Mouse (Mus musculus) intestine, postnatal 0 days (tissue): Measurements from ENCODE around the gene Ajm1. TPM values are rescaled to one million over a fixed set of nuclear protein-coding genes. Genes with fewer than 3 reads are reported as not detected.

Experiments
- ATAC-seq: fragments of 200-750 bp; cut with Nextera tagmentation; 2 replicates; pipeline ENCODE4 v1.8.0; 2017; ENCODE audit warnings: mild to moderate bottlenecking, moderate TSS enrichment, moderate library complexity
- H3K27ac ChIP-seq: fragments of 300-500 bp; sonication (generic); 2 replicates; pipeline ENCODE4 v1.5.1; 2014; ENCODE audit warnings: mild to moderate bottlenecking, low read depth, low read length, moderate library complexity
- H3K27me3 ChIP-seq: fragments of 300-500 bp; sonication (generic); replicated peaks from 2 replicates; pipeline ENCODE4 v1.6.1; 2014; ENCODE audit warnings: low read length, mixed read lengths; ENCODE audit not compliant: control insufficient read depth, insufficient read depth
- H3K36me3 ChIP-seq: fragments of 300-500 bp; sonication (generic); 2 replicates; pipeline ENCODE4 v1.6.1; 2014; ENCODE audit warnings: mild to moderate bottlenecking, moderate library complexity; ENCODE audit not compliant: control insufficient read depth, insufficient read depth
- H3K4me1 ChIP-seq: fragments of 300-500 bp; sonication (generic); replicated peaks from 2 replicates; pipeline ENCODE4 v1.6.1; 2014; ENCODE audit warnings: antibody characterized with exemption, low read length, mixed read lengths; ENCODE audit not compliant: control insufficient read depth, insufficient read depth
- H3K4me2 ChIP-seq: fragments of 300-500 bp; sonication (generic); replicated peaks from 2 replicates; pipeline ENCODE4 v1.6.1; 2014; ENCODE audit warnings: low read depth, mild to moderate bottlenecking, moderate library complexity
- H3K4me3 ChIP-seq: fragments of 300-500 bp; sonication (generic); 2 replicates; pipeline ENCODE4 v1.5.1; 2014; ENCODE audit warnings: low read depth, low read length
- H3K9ac ChIP-seq: fragments of 300-500 bp; sonication (generic); 2 replicates; pipeline ENCODE4 v1.6.1; 2014; ENCODE audit warnings: mild to moderate bottlenecking, low read depth, low read length
- H3K9me3 ChIP-seq: fragments of 300-500 bp; sonication (generic); 2 replicates; pipeline ENCODE4 v1.6.1; 2016; ENCODE audit warnings: mixed run types; ENCODE audit not compliant: control insufficient read depth
- CTCF ChIP-seq: sonication (generic); IDR thresholded peaks from 2 replicates; pipeline ENCODE4 v1.5.1; 2016; ENCODE audit warnings: low read depth, mild to moderate bottlenecking, control low read depth, antibody characterized with exemption, moderate library complexity
- WGBS: fragments of 180-500 bp; shearing (Covaris S2); extraction: QIAGEN DNeasy Blood & Tissue Kit; methylation state at CpG from one replicate; pipeline ENCODE4 v1.1.7; 2014; 5-methylcytosine and 5-hydroxymethylcytosine counted together
- polyA plus RNA-seq: library from polyadenylated mRNA; unstranded; fragments of >200 nt; fragmentation: Nextera tagmentation; extraction: Ambion mirVana; gene quantifications from 2 replicates; pipeline ENCODE4 v1.2.1, GENCODE M21; 2015

The Ajm1 gene
- polyA plus RNA-seq, 1 experiment from 2014 or later, result 0.78 TPM

- TF ChIP-seq CTCF, result 0 out of 2 replicates have a peak, but pooled peaks have one; percentile 4
- ATAC-seq, result peak; percentile 44
- H3K4me1 ChIP-seq, result peaks cover 18% of the 10 kb centered on the region; the same call in 1 of the 2 replicates
- 35% methylated on average over 2 of the region's 2 CpGs for WGBS
- no peak overlapping the region for H3K9ac ChIP-seq
- peaks cover 18% of the 10 kb centered on the region for H3K27me3 ChIP-seq
- H3K36me3 ChIP-seq, result peaks cover 18% of the 10 kb centered on the region
- peak overlapping the region; percentile 91 for H3K27ac ChIP-seq
- H3K9me3 ChIP-seq, result no peaks in the 10 kb centered on the region
- peak overlapping the region; percentile 50; the same call in 1 of the 2 replicates for H3K4me3 ChIP-seq
- H3K4me2 ChIP-seq, result peak overlapping the region; percentile 89
Observed at GRCm38 (mm10) chr2:25573068-25573467, 8.5 kb downstream of the Ajm1 start.

- peak overlapping the region; percentile 64 for H3K4me2 ChIP-seq
- TF ChIP-seq CTCF, result no peak
- no peaks in the 10 kb centered on the region for H3K9me3 ChIP-seq
- H3K4me1 ChIP-seq, result peaks cover 9% of the 10 kb centered on the region; the same call in 1 of the 2 replicates
- peaks cover 32% of the 10 kb centered on the region for H3K36me3 ChIP-seq
- H3K27me3 ChIP-seq, result 0 out of 2 replicates have a peak, but pooled peaks cover under 1% of the 10 kb centered on the region
- peak overlapping the region; percentile 51 for H3K9ac ChIP-seq
- peak; percentile 53 for ATAC-seq
- H3K27ac ChIP-seq, result peak overlapping the region; percentile 91
- peak overlapping the region; percentile 46 for H3K4me3 ChIP-seq
- 49% methylated on average over 4 of the region's 4 CpGs for WGBS
Observed at GRCm38 (mm10) chr2:25571221-25571620, 10.3 kb downstream of the Ajm1 start.

DNA sequence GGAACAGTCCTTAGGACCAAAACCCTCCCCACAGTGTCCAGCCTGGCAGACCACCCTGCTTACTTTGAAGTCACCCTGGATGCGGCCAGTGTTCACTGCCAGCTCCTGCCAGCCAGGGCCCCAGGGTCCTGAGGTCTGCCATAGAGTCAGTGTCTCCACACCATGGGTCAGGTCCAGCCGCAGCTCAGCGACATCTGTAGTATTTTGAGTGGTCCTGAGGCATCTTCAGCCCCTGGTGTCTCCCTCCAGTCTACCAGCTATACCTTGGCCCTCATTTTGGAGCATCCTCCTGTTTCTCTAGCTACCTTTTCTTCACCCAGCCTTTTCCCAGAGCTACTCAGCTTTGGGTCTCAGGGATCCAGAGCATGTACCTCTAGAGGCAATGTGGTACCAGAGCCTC is 12.2 kb downstream of the Ajm1 start:
- WGBS, result 70% methylated on average over 3 of the region's 3 CpGs
- H3K27me3 ChIP-seq, result no peaks in the 10 kb centered on the region
- H3K4me3 ChIP-seq, result peak overlapping the region; percentile 46
- peak overlapping the region; percentile 64 for H3K4me2 ChIP-seq
- peak overlapping the region; percentile 51; the same call in 1 of the 2 replicates for H3K9ac ChIP-seq
- H3K9me3 ChIP-seq, result no peaks in the 10 kb centered on the region
- TF ChIP-seq CTCF, result no peak
- peak overlapping the region; percentile 91 for H3K27ac ChIP-seq
- H3K36me3 ChIP-seq, result peaks cover 51% of the 10 kb centered on the region
- ATAC-seq, result no peak
- H3K4me1 ChIP-seq, result 0 out of 2 replicates have a peak, but pooled peaks cover 3% of the 10 kb centered on the region

GRCm38 (mm10) chr2:25568473-25569019 is 13.0 kb downstream of the Ajm1 start:
- H3K4me3 ChIP-seq, result peak overlapping the region; percentile 46
- peak overlapping the region; percentile 64 for H3K4me2 ChIP-seq
- TF ChIP-seq CTCF, result no peak
- peaks cover 59% of the 10 kb centered on the region for H3K36me3 ChIP-seq
- 0 out of 2 replicates have a peak, but pooled peaks cover 3% of the 10 kb centered on the region for H3K4me1 ChIP-seq
- 0 out of 2 replicates have a peak overlapping the region, but pooled peaks have one; percentile 51 for H3K9ac ChIP-seq
- peak overlapping the region; percentile 91 for H3K27ac ChIP-seq
- no peaks in the 10 kb centered on the region for H3K9me3 ChIP-seq
- WGBS, result 28% methylated on average over 6 of the region's 6 CpGs
- peak; percentile 23 for ATAC-seq
- H3K27me3 ChIP-seq, result no peaks in the 10 kb centered on the region

DNA sequence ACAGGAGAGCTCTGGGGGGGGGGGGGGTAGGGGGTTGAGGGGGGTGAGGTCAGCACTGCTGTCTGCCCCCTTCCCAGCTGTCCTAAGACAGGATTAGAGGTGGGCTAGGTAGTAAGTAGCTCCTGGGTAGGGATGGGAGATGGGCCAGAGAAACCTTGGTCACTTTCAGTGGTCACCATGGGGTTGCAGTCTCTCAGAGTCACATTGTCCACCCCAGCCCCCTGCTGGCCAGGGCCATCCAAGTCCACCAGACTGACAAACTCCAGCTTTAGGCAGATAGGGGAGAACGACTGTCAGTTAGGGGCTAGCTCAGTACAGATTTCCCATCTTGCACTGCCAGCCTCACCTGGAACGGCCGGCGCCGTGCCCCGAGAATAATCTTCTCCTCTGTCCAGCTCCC is 15.0 kb downstream of the Ajm1 start:
- Histone ChIP-seq H3K4me2 (peak overlapping the region; percentile 64), H3K9me3 (no peaks in the 10 kb centered on the region), H3K36me3 (peaks cover 79% of the 10 kb centered on the region), H3K4me3 (peak overlapping the region; percentile 46; the same call in 1 of the 2 replicates), H3K27ac (peak overlapping the region; percentile 64; the same call in 1 of the 2 replicates), H3K27me3 (no peaks in the 10 kb centered on the region), H3K4me1 (no peaks in the 10 kb centered on the region), H3K9ac (peak overlapping the region; percentile 4; the same call in 1 of the 2 replicates)
- peak; percentile 58 for TF ChIP-seq CTCF
- 57% methylated on average over 6 of the region's 6 CpGs for WGBS
- no peak for ATAC-seq

DNA sequence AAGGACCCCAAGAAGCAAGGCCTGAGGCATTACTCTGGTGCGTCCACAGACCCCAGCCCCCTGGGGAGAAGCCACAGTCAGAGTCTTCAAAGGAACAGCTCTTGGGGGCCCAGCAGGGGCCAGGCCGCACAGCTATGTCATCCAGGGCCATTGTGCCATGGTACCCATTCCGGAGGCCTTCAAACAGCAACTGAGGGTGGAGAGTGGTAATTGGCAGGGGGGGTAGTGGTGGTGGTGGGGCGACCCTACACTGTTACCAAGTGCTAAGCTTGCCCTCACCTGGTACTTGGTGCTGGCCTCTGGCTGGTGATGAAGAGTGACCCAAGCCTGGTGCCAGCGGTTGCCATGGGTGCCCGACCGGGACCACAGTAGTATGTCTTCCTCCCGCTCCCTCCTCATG is 15.8 kb downstream of the Ajm1 start:
- H3K27ac ChIP-seq, result peak overlapping the region; percentile 50; the same call in 1 of the 2 replicates
- no peaks in the 10 kb centered on the region for H3K27me3 ChIP-seq
- H3K9me3 ChIP-seq, result no peaks in the 10 kb centered on the region
- no peaks in the 10 kb centered on the region for H3K4me1 ChIP-seq
- TF ChIP-seq CTCF, result no peak
- WGBS, result 89% methylated on average over 8 of the region's 8 CpGs
- no peak overlapping the region for H3K4me3 ChIP-seq
- peak overlapping the region; percentile 64 for H3K4me2 ChIP-seq
- H3K36me3 ChIP-seq, result peaks cover 87% of the 10 kb centered on the region
- H3K9ac ChIP-seq, result no peak overlapping the region
- ATAC-seq, result no peak
